Mouse (Mus musculus) embryonic facial prominence, embryonic 14.5 days (tissue): ENCODE measurements around the gene Lrrc58. TPM values are rescaled to one million over a fixed set of nuclear protein-coding genes. Genes with fewer than 3 reads are reported as not detected.

Source experiments
- ATAC-seq: fragments of 200-750 bp; cut with Nextera tagmentation; 2 replicates; pipeline ENCODE4 v1.8.0; 2017; ENCODE audit warnings: low read depth, moderate number of reproducible peaks, moderate TSS enrichment
- DNase-seq: peaks from one replicate; pipeline ENCODE4 v3.0.0-alpha.2; 2015; ENCODE audit warnings: low spot score
- H3K27ac ChIP-seq: fragments of 300-500 bp; sonication (generic); replicated peaks from 2 replicates; pipeline ENCODE4 v1.5.1; 2014; ENCODE audit warnings: low read depth, mild to moderate bottlenecking, low read length, moderate library complexity
- H3K27me3 ChIP-seq: fragments of 300-500 bp; sonication (generic); replicated peaks from 2 replicates; pipeline ENCODE4 v1.6.1; 2014; ENCODE audit warnings: low read length; ENCODE audit not compliant: control insufficient read depth, insufficient read depth
- H3K36me3 ChIP-seq: fragments of 300-500 bp; sonication (generic); 2 replicates; pipeline ENCODE4 v1.6.1; 2014; ENCODE audit warnings: low read length, mixed read lengths; ENCODE audit not compliant: control insufficient read depth, insufficient read depth
- H3K4me1 ChIP-seq: fragments of 300-500 bp; sonication (generic); 2 replicates; pipeline ENCODE4 v1.6.1; 2014; ENCODE audit warnings: antibody characterized with exemption, low read length; ENCODE audit not compliant: control insufficient read depth, insufficient read depth
- H3K4me2 ChIP-seq: fragments of 300-500 bp; sonication (generic); 2 replicates; pipeline ENCODE4 v1.6.1; 2014; ENCODE audit warnings: low read depth, mild to moderate bottlenecking, low read length, moderate library complexity, mixed read lengths
- H3K4me3 ChIP-seq: fragments of 300-500 bp; sonication (generic); 2 replicates; pipeline ENCODE4 v1.5.1; 2014; ENCODE audit warnings: low read depth, mild to moderate bottlenecking, low read length
- H3K9ac ChIP-seq: fragments of 300-500 bp; sonication (generic); 2 replicates; pipeline ENCODE4 v1.6.1; 2014; ENCODE audit warnings: low read depth, mild to moderate bottlenecking, low read length, moderate library complexity, mixed read lengths
- H3K9me3 ChIP-seq: fragments of 300-500 bp; sonication (generic); 2 replicates; pipeline ENCODE4 v1.6.1; 2016; ENCODE audit warnings: low read length; ENCODE audit not compliant: control insufficient read depth
- WGBS: fragments of 180-500 bp; shearing (Covaris S2); extraction: QIAGEN DNeasy Blood & Tissue Kit; methylation state at CpG from one replicate; pipeline ENCODE4 v1.1.7; 2014; 5-methylcytosine and 5-hydroxymethylcytosine counted together
- polyA plus RNA-seq: library from polyadenylated mRNA; unstranded; fragments of >200 nt; fragmentation: Nextera tagmentation; extraction: Ambion mirVana; gene quantifications from 2 replicates; pipeline ENCODE4 v1.2.1, GENCODE M21; 2014

Lrrc58 gene
- polyA plus RNA-seq, 1 experiment from 2014 or later: 52.4 TPM

DNA sequence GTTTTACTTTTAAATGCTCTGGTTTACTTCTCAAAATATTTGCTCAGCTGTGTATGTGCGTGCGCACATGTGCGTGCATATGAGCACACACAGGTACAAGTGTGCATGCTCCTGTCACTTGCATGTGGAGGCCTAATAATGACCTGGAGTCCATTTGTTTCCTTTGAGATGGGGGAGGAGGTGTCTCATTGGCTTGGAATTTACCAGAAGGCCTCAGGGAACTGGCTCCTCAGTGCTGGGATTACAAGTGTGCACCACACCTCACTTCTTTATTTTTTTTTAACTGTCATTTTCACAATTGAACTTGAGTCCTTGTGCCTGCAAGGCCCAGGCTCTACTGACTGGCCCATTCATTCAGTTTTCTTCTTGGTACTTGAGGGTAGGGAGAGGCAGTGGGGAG lies 9.2 kb downstream of the Lrrc58 start:
- H3K4me2 ChIP-seq: no peak overlapping the region
- DNase-seq: no peak
- no peak overlapping the region for H3K9ac ChIP-seq
- H3K27ac ChIP-seq: no peak overlapping the region
- H3K4me1 ChIP-seq: no peaks in the 10 kb centered on the region
- H3K9me3 ChIP-seq: no peaks in the 10 kb centered on the region
- H3K4me3 ChIP-seq: no peak overlapping the region
- 98% methylated on average over 3 of the region's 3 CpGs for WGBS
- no peaks in the 10 kb centered on the region for H3K27me3 ChIP-seq
- H3K36me3 ChIP-seq: peaks cover 44% of the 10 kb centered on the region
- no peak for ATAC-seq

GRCm38 (mm10) chr16:37878951-37879505 lies 10.8 kb downstream of the Lrrc58 start:
- H3K4me2 ChIP-seq: no peak overlapping the region
- DNase-seq: no peak
- no peaks in the 10 kb centered on the region for H3K4me1 ChIP-seq
- no peaks in the 10 kb centered on the region for H3K27me3 ChIP-seq
- H3K9me3 ChIP-seq: no peaks in the 10 kb centered on the region
- 89% methylated on average over 7 of the region's 7 CpGs for WGBS
- no peak overlapping the region for H3K27ac ChIP-seq
- H3K36me3 ChIP-seq: peaks cover 61% of the 10 kb centered on the region
- no peak overlapping the region for H3K9ac ChIP-seq
- H3K4me3 ChIP-seq: no peak overlapping the region
- ATAC-seq: no peak

GRCm38 (mm10) chr16:37879750-37880419 lies 11.7 kb downstream of the Lrrc58 start:
- H3K27me3 ChIP-seq: no peaks in the 10 kb centered on the region
- H3K9ac ChIP-seq: no peak overlapping the region
- no peak overlapping the region for H3K4me2 ChIP-seq
- no peak overlapping the region for H3K4me3 ChIP-seq
- H3K4me1 ChIP-seq: no peaks in the 10 kb centered on the region
- no peaks in the 10 kb centered on the region for H3K9me3 ChIP-seq
- 95% methylated on average over 4 of the region's 4 CpGs for WGBS
- H3K36me3 ChIP-seq: peaks cover 64% of the 10 kb centered on the region
- DNase-seq (no peak), ATAC-seq (no peak)
- H3K27ac ChIP-seq: no peak overlapping the region

DNA sequence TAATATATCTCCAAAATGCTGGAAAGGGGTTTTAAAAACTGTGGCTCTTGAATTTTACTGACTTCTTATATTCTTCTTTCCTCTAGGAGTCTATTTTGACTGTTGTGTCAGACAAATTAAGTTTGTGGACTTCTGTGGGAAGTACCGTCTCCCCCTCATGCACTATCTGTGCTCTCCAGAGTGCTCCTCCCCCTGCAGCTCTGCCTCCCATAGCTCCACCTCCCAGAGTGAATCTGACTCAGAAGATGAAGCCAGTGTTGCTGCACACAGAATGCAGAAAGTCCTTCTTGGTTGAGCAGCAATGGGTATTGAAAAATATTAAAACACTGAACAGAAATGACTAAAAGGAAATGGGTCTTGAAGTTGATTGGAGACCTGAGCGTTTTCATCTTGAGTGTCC lies 13.0 kb downstream of the Lrrc58 start:
- ATAC-seq: no peak
- H3K9ac ChIP-seq: no peak overlapping the region
- WGBS: 81% methylated on average over 2 of the region's 2 CpGs
- no peaks in the 10 kb centered on the region for H3K27me3 ChIP-seq
- H3K27ac ChIP-seq: no peak overlapping the region
- DNase-seq: no peak
- no peaks in the 10 kb centered on the region for H3K4me1 ChIP-seq
- peaks cover 64% of the 10 kb centered on the region for H3K36me3 ChIP-seq
- no peaks in the 10 kb centered on the region for H3K9me3 ChIP-seq
- H3K4me2 ChIP-seq: no peak overlapping the region
- no peak overlapping the region for H3K4me3 ChIP-seq

DNA sequence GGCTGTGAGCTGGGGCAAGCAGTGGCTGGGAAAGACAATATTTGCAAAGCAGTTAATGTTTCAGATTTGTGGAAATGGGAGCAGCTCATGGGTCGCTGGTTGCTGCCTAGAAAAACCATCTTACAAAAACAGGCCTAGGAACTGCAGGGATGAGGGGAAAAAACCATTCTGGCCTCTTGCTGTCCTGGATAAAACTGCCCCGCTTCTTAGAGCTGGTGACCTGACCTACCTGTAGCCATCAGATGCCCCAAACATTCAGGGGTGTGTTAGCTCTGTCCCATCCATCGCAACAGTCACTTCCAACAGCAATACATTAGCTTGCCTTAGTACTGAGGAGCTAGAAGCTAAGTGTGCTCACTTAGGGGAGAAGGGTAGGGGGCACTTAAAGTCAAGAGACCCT lies 20.8 kb downstream of the Lrrc58 start:
- H3K4me2 ChIP-seq: no peak overlapping the region
- H3K4me1 ChIP-seq: peaks cover 10% of the 10 kb centered on the region; the same call in 1 of the 2 replicates
- no peak overlapping the region for H3K4me3 ChIP-seq
- peaks cover 4% of the 10 kb centered on the region for H3K36me3 ChIP-seq
- 86% methylated on average over 3 of the region's 3 CpGs for WGBS
- DNase-seq (no peak), ATAC-seq (no peak)
- H3K9me3 ChIP-seq: no peaks in the 10 kb centered on the region
- H3K27me3 ChIP-seq: no peaks in the 10 kb centered on the region
- H3K27ac ChIP-seq: no peak overlapping the region
- no peak overlapping the region for H3K9ac ChIP-seq

GRCm38 (mm10) chr16:37892667-37893066 lies 24.5 kb downstream of the Lrrc58 start:
- H3K4me1 ChIP-seq: peaks cover 10% of the 10 kb centered on the region; the same call in 1 of the 2 replicates
- H3K9ac ChIP-seq: no peak overlapping the region
- ATAC-seq (no peak), DNase-seq (peak; percentile 55)
- H3K27ac ChIP-seq: no peak overlapping the region
- no peak overlapping the region for H3K4me2 ChIP-seq
- H3K36me3 ChIP-seq: no peaks in the 10 kb centered on the region
- H3K4me3 ChIP-seq: no peak overlapping the region
- 42% methylated on average over 2 of the region's 2 CpGs for WGBS
- H3K9me3 ChIP-seq: no peaks in the 10 kb centered on the region
- no peaks in the 10 kb centered on the region for H3K27me3 ChIP-seq

DNA sequence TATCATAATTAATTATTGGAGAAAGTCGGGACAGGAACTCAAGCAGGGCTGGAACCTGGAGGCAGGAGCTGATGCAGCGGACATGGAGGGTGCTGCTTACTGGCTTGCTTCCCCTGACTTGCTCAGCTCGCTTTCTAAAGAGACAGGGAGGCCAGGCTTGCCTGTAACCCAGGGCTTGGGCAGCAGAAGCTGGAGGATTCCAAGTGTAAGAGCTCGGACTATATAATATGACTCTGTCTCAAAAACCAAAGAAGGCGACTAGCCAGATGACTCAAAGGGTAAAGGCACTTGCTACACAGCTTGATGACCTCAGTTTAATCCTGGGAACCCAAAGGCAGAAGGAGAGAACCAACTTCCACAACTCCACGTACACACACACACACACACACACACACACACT lies 25.2 kb downstream of the Lrrc58 start:
- H3K9ac ChIP-seq: no peak overlapping the region
- no peak overlapping the region for H3K4me2 ChIP-seq
- peaks cover 12% of the 10 kb centered on the region; the same call in 1 of the 2 replicates for H3K4me1 ChIP-seq
- H3K27me3 ChIP-seq: no peaks in the 10 kb centered on the region
- 54% methylated on average over 6 of the region's 6 CpGs for WGBS
- no peak overlapping the region for H3K4me3 ChIP-seq
- DNase-seq: no peak
- no peak for ATAC-seq
- no peaks in the 10 kb centered on the region for H3K36me3 ChIP-seq
- no peak overlapping the region for H3K27ac ChIP-seq
- H3K9me3 ChIP-seq: no peaks in the 10 kb centered on the region

- no peak overlapping the region for H3K27ac ChIP-seq
- ATAC-seq (no peak), DNase-seq (no peak)
- H3K36me3 ChIP-seq: no peaks in the 10 kb centered on the region
- H3K9ac ChIP-seq: no peak overlapping the region
- no peak overlapping the region for H3K4me2 ChIP-seq
- 73% methylated on average over 2 of the region's 2 CpGs for WGBS
- no peaks in the 10 kb centered on the region for H3K9me3 ChIP-seq
- no peak overlapping the region for H3K4me3 ChIP-seq
- no peaks in the 10 kb centered on the region for H3K27me3 ChIP-seq
- peaks cover 12% of the 10 kb centered on the region; the same call in 1 of the 2 replicates for H3K4me1 ChIP-seq
Measured at GRCm38 (mm10) chr16:37893942-37894341, 25.8 kb downstream of the Lrrc58 start.

DNA sequence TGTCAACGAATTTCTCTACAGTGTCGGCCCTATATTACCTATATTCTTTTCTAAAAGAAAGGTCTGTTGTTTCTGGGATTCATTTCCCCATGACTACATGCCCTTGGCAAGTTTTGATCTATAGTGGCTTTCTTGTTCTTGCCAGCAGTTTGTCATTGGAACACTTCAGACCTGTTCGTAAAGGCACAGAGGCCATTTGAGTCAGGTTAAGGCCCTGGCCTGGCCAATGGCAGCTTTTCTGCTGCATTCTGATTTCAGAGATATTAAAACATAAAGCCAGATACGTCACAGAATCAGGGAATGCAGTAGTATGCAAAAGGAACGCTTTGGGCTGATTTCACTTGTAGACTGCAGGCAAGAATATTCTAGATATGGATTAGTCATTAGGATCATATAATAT lies 30.6 kb downstream of the Lrrc58 start:
- ATAC-seq (no peak), DNase-seq (no peak)
- H3K4me3 ChIP-seq: no peak overlapping the region
- no peaks in the 10 kb centered on the region for H3K27me3 ChIP-seq
- H3K4me1 ChIP-seq: peaks cover 3% of the 10 kb centered on the region; the same call in 1 of the 2 replicates
- WGBS: 68% methylated on average over 5 of the region's 5 CpGs
- no peaks in the 10 kb centered on the region for H3K36me3 ChIP-seq
- no peak overlapping the region for H3K9ac ChIP-seq
- H3K9me3 ChIP-seq: no peaks in the 10 kb centered on the region
- no peak overlapping the region for H3K27ac ChIP-seq
- H3K4me2 ChIP-seq: no peak overlapping the region
